Mouse (Mus musculus) brain, embryonic 14.5 days (tissue): ENCODE data around the gene Skiv2l.

ENCODE experiments used
- CTCF ChIP-seq: fragments of 200-500 bp; IDR thresholded peaks from 2 replicates; pipeline ENCODE4 v1.5.1; 2012; ENCODE audit warnings: inconsistent platforms, mild to moderate bottlenecking, moderate library complexity, borderline replicate concordance; ENCODE audit not compliant: insufficient read depth, insufficient read length; ENCODE audit errors: extremely low read depth
- POLR2A ChIP-seq: fragments of 200-500 bp; IDR thresholded peaks from 2 replicates; pipeline ENCODE4 v1.6.1; 2012; ENCODE audit warnings: mild to moderate bottlenecking, inconsistent platforms, borderline replicate concordance; ENCODE audit not compliant: poor library complexity, insufficient read depth, insufficient read length, severe bottlenecking; ENCODE audit errors: extremely low read depth

- TF ChIP-seq CTCF (no peak), POLR2A (no peak)
Observed at GRCm38 (mm10) chr17:34836155-34836855, 13.7 kb downstream of the Skiv2l start.
